In genomic region chr15:83447791-83448544, GRCm38 (mm10) we compare ENCODE assay signal across 8 mouse cellular contexts. TPM values are rescaled to one million over a fixed set of nuclear protein-coding genes. Genes with fewer than 3 reads are reported as not detected.
DNase-seq lines count a peak whose midpoint lies in the region; ATAC-seq and TF ChIP-seq lines count a peak whose summit lies in the region.

No protein-coding gene starts in this region.

- ATAC-seq in lung, embryonic 14.5 days (ENCODE audit: insufficient read depth), result peak; percentile 39; the same call in 1 of the 2 replicates

- peak; percentile 63 for DNase-seq in lung, embryonic 14.5 days
- no peak for DNase-seq in lung, adult 2 months
- peak; percentile 67 to 83 for DNase-seq in frontal cortex, postnatal 36 days (ENCODE audit: low spot score in 2 of 2)
- DNase-seq in left cerebral cortex, postnatal 14 days (ENCODE audit: low spot score in 2 of 2), result peak; percentile 69 to 72
- DNase-seq in splenic B cell, adult 2 months (ENCODE audit: low read depth, low spot score), result peak; percentile 39
- no peak for DNase-seq in adrenal gland, postnatal 4 days (ENCODE audit: low spot score in 2 of 2)
- DNase-seq in adrenal gland, adult 18-20 months (ENCODE audit: low spot score in 2 of 2), result no peak
- no peak for DNase-seq in lung, postnatal 25 days (ENCODE audit: low spot score)

- peaks cover 26% of the 10 kb centered on the region; the same call in 1 of the 2 replicates for H3K4me1 ChIP-seq in lung, embryonic 14.5 days (ENCODE audit: insufficient read depth)
- H3K4me1 ChIP-seq in lung, adult 2 months (ENCODE audit: control insufficient read depth, insufficient read depth, low read length), result peaks cover 55% of the 10 kb centered on the region

- no peak for TF ChIP-seq POLR2A in lung, adult 2 months (IDR thresholded peaks at IDR 0.05; ENCODE audit: borderline replicate concordance, extremely low read depth, low read depth, low read length)

- TF ChIP-seq CTCF in lung, embryonic 14.5 days (IDR thresholded peaks at IDR 0.05; ENCODE audit: low read depth), result no peak
- no peak for TF ChIP-seq CTCF in lung, adult 2 months (IDR thresholded peaks at IDR 0.05; ENCODE audit: insufficient read depth, low read length)

- intact Hi-C loops in left cerebral cortex, postnatal 14 days (cut with DNase I), result loop anchor here (5.0 kb wide), 1 partner anchor 36 kb away; no protein-coding TSS in a partner anchor

- peak overlapping the region; percentile 55; the same call in 1 of the 2 replicates for H3K27ac ChIP-seq in lung, embryonic 14.5 days (ENCODE audit: low read depth)

- no peaks in the 10 kb centered on the region for H3K9me3 ChIP-seq in lung, embryonic 14.5 days (ENCODE audit: low read depth, low read length)

- no peaks in the 10 kb centered on the region for H3K27me3 ChIP-seq in lung, embryonic 14.5 days (ENCODE audit: insufficient read depth, low read length)
- no peaks in the 10 kb centered on the region for H3K27me3 ChIP-seq in splenic B cell, adult 2 months (ENCODE audit: control insufficient read depth, insufficient read depth, low read length, poor library complexity, severe bottlenecking)

- H3K4me3 ChIP-seq in lung, embryonic 14.5 days (ENCODE audit: low read depth, low read length), result no peak overlapping the region
- H3K4me3 ChIP-seq in lung, adult 2 months (replicated peaks; ENCODE audit: extremely low read depth, low read depth, low read length), result no peak overlapping the region

- H3K4me2 ChIP-seq in lung, embryonic 14.5 days, result peak overlapping the region; percentile 39

- WGBS in lung, embryonic 14.5 days, result 19% methylated on average over 10 of the region's 10 CpGs
- WGBS in lung, adult 2 months, result 21% methylated on average over 10 of the region's 10 CpGs

- H3K9ac ChIP-seq in lung, embryonic 14.5 days, result no peak overlapping the region

- H3K36me3 ChIP-seq in lung, embryonic 14.5 days (ENCODE audit: insufficient read depth), result no peaks in the 10 kb centered on the region
- H3K36me3 ChIP-seq in splenic B cell, adult 2 months (ENCODE audit: control insufficient read depth, insufficient read depth, low read length, poor library complexity, severe bottlenecking), result no peaks in the 10 kb centered on the region

RNA-seq across cellular contexts. Expression of gene Pacsin2, which starts 16.4 kb away (rescaled TPM):
- polyA plus RNA-seq in lung, embryonic 14.5 days (2014; fragmentation: Nextera tagmentation; extraction: Ambion mirVana), result 62.3 and 63.8 TPM in 2 replicates
- 61.4 and 85.2 TPM in 2 replicates for polyA plus RNA-seq in lung, adult 2 months (2012; rRNA removed)
- 10 to 100 TPM; 75.8 to 77.4 TPM for total RNA-seq in left cerebral cortex, postnatal 14 days (2021)
- total RNA-seq in adrenal gland, postnatal 4 days (2021), result 10 to 100 TPM; 80.4 to 80.7 TPM
- total RNA-seq in adrenal gland, adult 18-20 months (2021), result 10 to 100 TPM; 88.9 to 94.8 TPM

Comparison
In these comparisons a context has a peak if more than half of its experiments do, and no peak if none do; other contexts are left out.
1. DNase-seq: peak in lung, embryonic 14.5 days (single experiment), frontal cortex, postnatal 36 days (2 of 2), left cerebral cortex, postnatal 14 days (2 of 2) and splenic B cell, adult 2 months (single experiment); none in lung, adult 2 months (single experiment), adrenal gland, postnatal 4 days (0 of 2), adrenal gland, adult 18-20 months (0 of 2) and lung, postnatal 25 days (single experiment).